Mouse (Mus musculus) kidney, embryonic 15.5 days (tissue): ENCODE results near the gene Slc35g1. TPM values are rescaled to one million over a fixed set of nuclear protein-coding genes. Genes with fewer than 3 reads are reported as not detected.

Experiments
- ATAC-seq: fragments of 200-750 bp; cut with Nextera tagmentation; replicated peaks from 2 replicates; pipeline ENCODE4 v1.8.0; 2017; ENCODE audit warnings: moderate TSS enrichment; ENCODE audit not compliant: low FRiP score
- H3K27ac ChIP-seq: fragments of 300-500 bp; sonication (generic); 2 replicates; pipeline ENCODE4 v1.5.1; 2015; ENCODE audit warnings: mild to moderate bottlenecking, inconsistent platforms
- H3K27me3 ChIP-seq: fragments of 300-500 bp; sonication (generic); 2 replicates; pipeline ENCODE4 v1.6.1; 2015; ENCODE audit warnings: inconsistent platforms
- H3K36me3 ChIP-seq: fragments of 300-500 bp; sonication (generic); 2 replicates; pipeline ENCODE4 v1.6.1; 2015; ENCODE audit warnings: inconsistent platforms
- H3K4me1 ChIP-seq: fragments of 300-500 bp; sonication (generic); 2 replicates; pipeline ENCODE4 v1.6.1; 2015; ENCODE audit warnings: inconsistent platforms
- H3K4me2 ChIP-seq: fragments of 300-500 bp; sonication (generic); 2 replicates; pipeline ENCODE4 v1.6.1; 2015; ENCODE audit warnings: moderate library complexity, mild to moderate bottlenecking, inconsistent platforms
- H3K4me3 ChIP-seq: fragments of 300-500 bp; sonication (generic); replicated peaks from 2 replicates; pipeline ENCODE4 v1.5.1; 2015; ENCODE audit warnings: mild to moderate bottlenecking, inconsistent platforms
- H3K9ac ChIP-seq: fragments of 300-500 bp; sonication (generic); 2 replicates; pipeline ENCODE4 v1.6.1; 2015; ENCODE audit warnings: mild to moderate bottlenecking, inconsistent platforms
- H3K9me3 ChIP-seq: fragments of 300-500 bp; sonication (generic); replicated peaks from 2 replicates; pipeline ENCODE4 v1.6.1; 2016; ENCODE audit warnings: inconsistent platforms
- WGBS: fragments of 180-500 bp; shearing (Covaris S2); methylation state at CpG from one replicate; pipeline ENCODE4 v1.1.7; 2015; ENCODE audit warnings: mixed read lengths; 5-methylcytosine and 5-hydroxymethylcytosine counted together
- polyA plus RNA-seq: library from polyadenylated mRNA; unstranded; fragments of >200 nt; fragmentation: Nextera tagmentation; extraction: Ambion mirVana; gene quantifications from 2 replicates; pipeline ENCODE4 v1.2.1, GENCODE M21; 2015

Gene Slc35g1
- polyA plus RNA-seq: 6.6 and 7.6 TPM in 2 replicates

DNA sequence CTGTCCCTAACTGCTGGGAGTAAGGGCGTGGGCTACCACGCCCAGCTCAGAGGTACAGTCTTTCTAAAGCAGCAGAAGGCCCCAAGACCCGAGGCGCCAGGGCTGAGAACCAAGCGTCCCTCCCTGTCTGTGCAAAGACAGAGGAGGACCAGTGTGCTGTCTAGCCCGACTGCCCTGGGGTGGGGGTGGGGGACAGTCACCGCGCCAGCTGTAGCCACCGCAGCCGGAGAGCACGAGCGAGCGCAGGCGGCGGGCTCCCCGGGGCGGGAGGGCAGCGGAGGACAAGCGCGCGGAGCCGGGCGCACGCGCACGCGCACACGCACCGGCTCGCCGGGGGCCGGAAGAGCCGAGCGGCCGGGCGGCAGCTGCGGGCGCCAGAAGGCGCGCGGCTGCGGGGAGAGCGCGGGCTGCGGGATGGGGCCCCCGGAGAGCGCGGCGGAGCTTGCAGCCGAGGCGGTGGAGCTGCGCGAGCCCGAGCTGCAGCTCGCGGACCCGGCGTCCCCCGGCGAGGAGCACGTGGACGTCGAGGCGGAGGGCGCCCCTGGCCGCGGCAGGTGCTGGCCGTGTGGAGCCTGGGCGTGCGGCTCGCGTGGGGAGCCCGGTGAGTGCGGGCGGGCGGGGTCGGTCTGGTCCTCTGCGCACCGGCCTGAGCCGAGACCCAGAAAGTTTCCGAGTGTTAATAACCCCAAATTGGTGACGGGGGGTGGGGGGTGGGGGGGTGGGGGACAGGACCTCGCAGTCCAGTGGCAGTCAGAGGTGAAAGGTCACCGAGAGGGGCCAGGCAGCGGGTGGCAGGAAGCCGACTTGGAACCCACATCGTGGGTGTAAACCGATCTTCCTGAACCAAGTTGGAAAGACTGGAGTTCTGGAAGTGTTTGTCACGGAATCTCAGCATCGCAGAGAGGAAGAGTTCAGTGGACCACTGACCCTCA lies at the start of gene Slc35g1:
Gene Slc35g1 (plus strand): TSS at position 280 of the 932 bp plus-strand sequence.
- peak within 1 kb of the TSS; percentile 65 for H3K9ac ChIP-seq
- H3K4me2 ChIP-seq: peak within 1 kb of the TSS; percentile 96
- no peaks in the 10 kb centered on the region for H3K9me3 ChIP-seq
- 1% methylated on average over 81 of the region's 90 CpGs for WGBS
- H3K4me3 ChIP-seq: peak within 1 kb of the TSS; percentile 71
- H3K36me3 ChIP-seq: no peaks in the 10 kb centered on the region
- ATAC-seq: peak; percentile 92
- peak within 1 kb of the TSS; percentile 64; the same call in 1 of the 2 replicates for H3K27ac ChIP-seq
- H3K27me3 ChIP-seq: no peaks in the 10 kb centered on the region
- H3K4me1 ChIP-seq: peaks cover 14% of the 10 kb centered on the region; the same call in 1 of the 2 replicates

DNA sequence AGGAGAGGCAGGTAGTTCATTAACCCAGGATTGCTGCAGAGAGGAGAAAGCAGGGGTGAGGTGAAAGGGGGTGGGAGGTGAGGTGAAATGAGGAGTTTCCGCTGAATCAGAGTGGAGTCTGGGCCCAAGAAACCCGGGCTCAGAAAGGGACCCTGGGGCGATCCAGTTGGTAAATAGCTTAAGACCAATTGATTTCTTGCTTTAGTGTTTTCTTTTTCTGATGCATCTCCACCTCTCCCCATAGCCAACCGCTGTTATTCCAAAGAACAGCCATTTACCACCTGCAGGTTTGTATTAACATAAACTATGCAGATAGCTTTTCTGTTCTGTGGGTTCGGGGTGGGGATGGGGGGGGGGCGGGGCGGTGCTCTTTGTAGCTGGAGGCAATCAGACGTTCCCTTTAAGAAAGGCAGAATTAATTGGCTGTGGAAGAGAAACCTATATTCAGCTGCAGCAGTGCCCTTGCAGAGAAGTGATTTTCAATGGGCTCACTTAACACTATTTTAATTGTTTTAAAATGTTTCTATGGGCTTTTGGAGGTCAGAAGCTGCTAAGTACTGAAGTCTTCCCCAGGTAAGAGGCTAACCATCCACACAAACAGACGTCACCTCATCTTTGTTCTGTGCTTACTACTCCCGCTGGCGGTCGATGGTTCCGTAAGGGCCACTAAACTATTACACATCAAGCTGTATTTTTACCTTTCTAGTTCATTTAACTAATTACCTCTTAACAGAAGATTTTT lies 47.3 kb upstream of the Slc35g1 start:
- Histone ChIP-seq H3K36me3 (no peaks in the 10 kb centered on the region), H3K9me3 (0 out of 2 replicates have a peak, but pooled peaks cover 7% of the 10 kb centered on the region), H3K27ac (peak overlapping the region; percentile 48), H3K4me2 (0 out of 2 replicates have a peak overlapping the region, but pooled peaks have one; percentile 5), H3K4me3 (no peak overlapping the region), H3K4me1 (0 out of 2 replicates have a peak, but pooled peaks cover 4% of the 10 kb centered on the region), H3K9ac (no peak overlapping the region), H3K27me3 (peaks cover 29% of the 10 kb centered on the region)
- WGBS: 33% methylated on average over 13 of the region's 13 CpGs
- no peak for ATAC-seq

GRCm38 (mm10) chr19:38349013-38349341 lies 46.8 kb upstream of the Slc35g1 start:
- WGBS: 72% methylated on average over 5 of the region's 5 CpGs
- peak overlapping the region; percentile 48; the same call in 1 of the 2 replicates for H3K27ac ChIP-seq
- no peak for ATAC-seq

GRCm38 (mm10) chr19:38351202-38351601 lies 44.6 kb upstream of the Slc35g1 start:
- Histone ChIP-seq H3K4me2 (no peak overlapping the region), H3K4me3 (no peak overlapping the region), H3K27me3 (peaks cover 29% of the 10 kb centered on the region), H3K36me3 (no peaks in the 10 kb centered on the region), H3K9me3 (no peaks in the 10 kb centered on the region), H3K9ac (no peak overlapping the region), H3K27ac (no peak overlapping the region), H3K4me1 (0 out of 2 replicates have a peak, but pooled peaks cover 4% of the 10 kb centered on the region)
- no peak for ATAC-seq
- 81% methylated on average over 2 of the region's 2 CpGs for WGBS

More at GRCm38 (mm10) chr19:38349013-38349341, 46.8 kb upstream of the Slc35g1 start:
- Histone ChIP-seq H3K4me3 (no peak overlapping the region), H3K4me1 (0 out of 2 replicates have a peak, but pooled peaks cover 4% of the 10 kb centered on the region), H3K9ac (no peak overlapping the region), H3K27me3 (peaks cover 31% of the 10 kb centered on the region), H3K9me3 (0 out of 2 replicates have a peak, but pooled peaks cover 7% of the 10 kb centered on the region), H3K36me3 (no peaks in the 10 kb centered on the region), H3K4me2 (no peak overlapping the region)

- ATAC-seq: no peak
- no peak overlapping the region for H3K4me2 ChIP-seq
- H3K27me3 ChIP-seq: peaks cover 29% of the 10 kb centered on the region
- H3K9me3 ChIP-seq: no peaks in the 10 kb centered on the region
- 88% methylated on average over 3 of the region's 3 CpGs for WGBS
- H3K36me3 ChIP-seq: no peaks in the 10 kb centered on the region
- H3K9ac ChIP-seq: no peak overlapping the region
- H3K4me3 ChIP-seq: no peak overlapping the region
- H3K27ac ChIP-seq: no peak overlapping the region
- 0 out of 2 replicates have a peak, but pooled peaks cover 4% of the 10 kb centered on the region for H3K4me1 ChIP-seq
Observed at GRCm38 (mm10) chr19:38351728-38352127, 44.1 kb upstream of the Slc35g1 start.

DNA sequence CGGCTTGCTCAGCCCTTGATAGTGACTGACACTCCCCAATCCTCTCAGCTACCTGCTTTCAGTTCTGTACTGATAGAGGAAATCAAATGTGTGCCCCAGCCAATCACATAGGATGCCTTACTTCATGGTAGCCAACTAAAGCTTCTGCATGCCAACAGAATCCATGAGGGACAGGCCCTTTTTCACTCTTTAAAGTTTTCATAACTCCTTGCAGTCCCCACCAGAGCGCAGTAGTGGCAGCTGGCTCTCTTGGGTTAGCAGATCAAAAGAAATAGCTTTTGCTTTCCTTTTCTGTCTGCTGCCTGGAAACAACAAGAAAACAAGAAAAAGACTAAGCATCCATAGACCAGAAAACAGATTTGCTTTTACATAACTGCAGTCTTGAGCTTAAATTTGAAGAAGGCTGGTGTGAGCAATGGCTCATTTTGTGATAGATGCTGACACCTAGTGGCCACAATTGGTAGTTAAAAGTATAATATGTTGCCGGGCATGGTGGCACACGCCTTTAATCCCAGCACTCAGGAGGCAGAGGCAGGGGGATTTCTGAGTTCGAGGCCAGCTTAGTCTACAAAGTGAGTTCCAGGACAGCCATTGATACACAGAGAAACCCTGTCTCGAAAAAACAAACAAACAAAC lies 43.2 kb upstream of the Slc35g1 start:
- no peaks in the 10 kb centered on the region for H3K36me3 ChIP-seq
- H3K4me1 ChIP-seq: 0 out of 2 replicates have a peak, but pooled peaks cover 4% of the 10 kb centered on the region
- WGBS: 45% methylated on average over 6 of the region's 6 CpGs
- H3K4me2 ChIP-seq: no peak overlapping the region
- no peak overlapping the region for H3K9ac ChIP-seq
- H3K27me3 ChIP-seq: peaks cover 29% of the 10 kb centered on the region
- no peaks in the 10 kb centered on the region for H3K9me3 ChIP-seq
- H3K27ac ChIP-seq: no peak overlapping the region
- no peak; the same call in 1 of the 2 replicates for ATAC-seq
- H3K4me3 ChIP-seq: no peak overlapping the region

DNA sequence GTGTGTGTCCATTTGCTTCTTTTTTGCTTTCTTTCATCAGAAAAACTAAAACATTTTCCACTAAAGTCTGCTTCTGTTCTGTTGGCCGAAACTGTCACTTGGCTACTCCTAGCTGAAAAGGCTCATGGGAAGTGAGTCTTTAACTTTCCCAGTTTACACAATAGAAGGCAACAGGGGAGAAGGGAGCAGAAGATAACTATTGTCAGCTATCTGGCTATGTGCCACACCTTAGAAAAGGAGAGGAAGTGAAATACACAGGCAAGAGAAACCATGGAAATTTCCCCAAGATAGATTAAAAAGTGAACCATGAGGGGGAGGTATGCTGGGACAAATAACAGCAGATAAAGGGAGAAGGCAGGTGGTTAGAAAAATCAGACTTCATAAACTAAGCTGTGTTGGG lies 41.5 kb upstream of the Slc35g1 start:
- H3K4me2 ChIP-seq: no peak overlapping the region
- no peak for ATAC-seq
- H3K27ac ChIP-seq: no peak overlapping the region
- no peak overlapping the region for H3K9ac ChIP-seq
- H3K36me3 ChIP-seq: no peaks in the 10 kb centered on the region
- 86% methylated on average over 1 of the region's 1 CpGs for WGBS
- no peak overlapping the region for H3K4me3 ChIP-seq
- peaks cover 23% of the 10 kb centered on the region for H3K27me3 ChIP-seq
- no peaks in the 10 kb centered on the region for H3K9me3 ChIP-seq
- H3K4me1 ChIP-seq: no peaks in the 10 kb centered on the region

- peaks cover 18% of the 10 kb centered on the region for H3K27me3 ChIP-seq
- no peak overlapping the region for H3K4me2 ChIP-seq
- H3K9me3 ChIP-seq: no peaks in the 10 kb centered on the region
- WGBS: 76% methylated on average over 10 of the region's 10 CpGs
- H3K4me3 ChIP-seq: no peak overlapping the region
- no peaks in the 10 kb centered on the region for H3K4me1 ChIP-seq
- ATAC-seq: no peak
- H3K36me3 ChIP-seq: no peaks in the 10 kb centered on the region
- H3K27ac ChIP-seq: no peak overlapping the region
- no peak overlapping the region for H3K9ac ChIP-seq
Observed at GRCm38 (mm10) chr19:38354819-38355360, 40.9 kb upstream of the Slc35g1 start.

DNA sequence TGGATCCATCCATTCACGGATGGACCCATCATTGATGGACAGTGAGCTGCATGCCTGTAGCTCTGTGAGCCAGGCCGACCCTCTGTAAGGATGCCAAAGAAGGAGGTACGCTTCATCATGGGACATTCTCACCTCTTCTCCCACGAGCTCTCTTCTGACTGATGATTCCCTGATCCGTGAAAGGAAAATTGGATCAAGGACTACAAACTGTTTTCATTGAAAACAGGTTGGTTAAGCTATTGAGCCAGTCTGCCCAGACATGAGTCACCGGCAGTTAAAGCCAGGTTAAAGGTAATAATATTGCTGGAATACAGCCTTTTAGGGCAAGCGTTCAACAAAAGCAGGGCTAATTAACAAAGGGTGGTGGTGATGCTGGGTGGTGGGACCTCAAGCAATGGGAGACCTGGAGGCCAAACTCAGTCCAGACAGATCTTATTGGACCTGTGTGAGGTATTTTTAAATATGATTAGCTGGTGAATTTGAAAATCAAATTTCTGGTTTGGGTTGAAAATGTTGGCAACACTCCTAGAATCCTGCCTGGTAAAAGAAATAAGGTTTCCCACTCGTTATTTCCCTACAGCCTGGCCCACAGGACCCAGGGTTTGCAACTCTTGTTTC lies 39.5 kb upstream of the Slc35g1 start:
- 61% methylated on average over 8 of the region's 8 CpGs for WGBS
- H3K9ac ChIP-seq: no peak overlapping the region
- peaks cover 14% of the 10 kb centered on the region for H3K27me3 ChIP-seq
- H3K4me1 ChIP-seq: no peaks in the 10 kb centered on the region
- H3K36me3 ChIP-seq: no peaks in the 10 kb centered on the region
- H3K9me3 ChIP-seq: no peaks in the 10 kb centered on the region
- H3K4me3 ChIP-seq: no peak overlapping the region
- H3K27ac ChIP-seq: no peak overlapping the region
- no peak for ATAC-seq
- H3K4me2 ChIP-seq: no peak overlapping the region

DNA sequence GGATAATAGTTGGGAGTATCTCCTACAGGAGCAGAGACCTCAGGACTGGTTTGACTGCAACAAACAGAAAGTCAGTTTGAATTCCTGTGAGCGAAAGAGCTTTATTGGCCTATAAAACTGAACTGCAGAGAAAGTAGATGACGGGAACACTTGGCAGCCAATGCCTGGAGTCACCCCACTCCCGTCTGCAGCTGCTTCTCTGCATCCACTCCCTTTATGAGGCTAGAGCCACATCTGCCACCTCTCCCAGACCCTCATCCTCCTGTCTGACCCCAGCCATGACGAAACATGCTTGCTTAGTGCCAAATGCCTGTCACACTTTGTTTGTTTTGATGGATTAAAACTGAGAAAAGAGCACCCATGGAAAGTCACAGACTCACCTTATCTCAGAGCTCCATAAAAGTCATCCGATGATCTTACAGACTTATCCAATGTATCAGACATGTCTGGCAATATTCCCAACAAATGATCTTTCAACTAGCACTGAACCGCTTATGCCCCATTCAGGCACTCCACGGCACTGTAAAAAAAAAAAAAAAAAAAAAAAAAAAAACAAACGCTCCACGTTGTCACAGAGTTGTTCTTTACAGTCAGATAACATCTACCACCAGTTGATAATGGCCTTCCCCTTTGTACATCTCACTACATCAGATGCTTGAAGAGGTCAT lies 37.7 kb upstream of the Slc35g1 start:
- no peak overlapping the region for H3K27ac ChIP-seq
- WGBS: 31% methylated on average over 9 of the region's 9 CpGs
- H3K4me1 ChIP-seq: no peaks in the 10 kb centered on the region
- no peak for ATAC-seq
- no peak overlapping the region for H3K9ac ChIP-seq
- no peak overlapping the region for H3K4me2 ChIP-seq
- no peaks in the 10 kb centered on the region for H3K9me3 ChIP-seq
- H3K4me3 ChIP-seq: no peak overlapping the region
- no peaks in the 10 kb centered on the region for H3K36me3 ChIP-seq
- peaks cover 6% of the 10 kb centered on the region; the same call in 1 of the 2 replicates for H3K27me3 ChIP-seq
